Mouse (Mus musculus) stomach, postnatal 0 days (tissue): Measurements from ENCODE around the gene Efcab8.

Source experiments
- CTCF ChIP-seq: IDR thresholded peaks from 2 replicates; pipeline ENCODE4 v1.5.1; 2016; ENCODE audit warnings: antibody characterized with exemption, low read depth, mild to moderate bottlenecking, moderate library complexity
- EP300 ChIP-seq: optimal IDR thresholded peaks from 2 replicates; pipeline ENCODE3; 2016; ENCODE audit warnings: antibody characterized with exemption

GRCm38 (mm10) chr2:153861960-153862359 lies 82.2 kb downstream of the Efcab8 start:
- TF ChIP-seq CTCF (no peak), EP300 (no peak)
